Mouse (Mus musculus) olfactory bulb, adult 2 months (tissue): Measurements from ENCODE around the gene Uap1. TPM values are rescaled to one million over a fixed set of nuclear protein-coding genes. Genes with fewer than 3 reads are reported as not detected.

ENCODE experiments used
- H3K27ac ChIP-seq: fragments of 200-500 bp; 2 replicates; pipeline ENCODE4 v1.5.1; 2012; ENCODE audit warnings: low read depth, low read length; ENCODE audit not compliant: insufficient read depth
- H3K4me1 ChIP-seq: fragments of 200-500 bp; 2 replicates; pipeline ENCODE4 v1.6.1; 2012; ENCODE audit warnings: low read length; ENCODE audit not compliant: control insufficient read depth, insufficient read depth
- H3K4me3 ChIP-seq: fragments of 200-500 bp; 2 replicates; pipeline ENCODE4 v1.5.1; 2012; ENCODE audit warnings: mild to moderate bottlenecking, low read depth, low read length, moderate library complexity; ENCODE audit not compliant: insufficient read depth
- CTCF ChIP-seq: fragments of 200-500 bp; IDR thresholded peaks from 2 replicates; pipeline ENCODE4 v1.5.1; 2012; ENCODE audit warnings: low read depth, mild to moderate bottlenecking, low read length, moderate library complexity; ENCODE audit not compliant: insufficient read depth
- POLR2A ChIP-seq: fragments of 200-500 bp; IDR thresholded peaks from 2 replicates; pipeline ENCODE4 v1.6.1; 2012; ENCODE audit warnings: mild to moderate bottlenecking, low read depth, low read length, moderate library complexity; ENCODE audit not compliant: insufficient read depth
- WGBS: fragments of 180-500 bp; shearing (Covaris S2); methylation state at CpG from one replicate; pipeline ENCODE4 v1.1.7; 2018; 5-methylcytosine and 5-hydroxymethylcytosine counted together
- polyA plus RNA-seq: library from polyadenylated mRNA; stranded (reverse); fragments of >200 nt; gene quantifications from 2 replicates; pipeline ENCODE4 v1.2.4, GENCODE M21; 2012; ENCODE audit warnings: low replicate concordance; ENCODE audit not compliant: missing spikeins, insufficient read depth, insufficient read length

Uap1 gene
- polyA plus RNA-seq: not detected in 2 replicates

- H3K4me3 ChIP-seq: peak within 1 kb of the TSS; percentile 85
- TF ChIP-seq POLR2A (peak; percentile 67; the same call in 1 of the 2 replicates), CTCF (peak; percentile 46; the same call in 1 of the 2 replicates)
- H3K4me1 ChIP-seq: 0 out of 2 replicates have a peak, but pooled peaks cover 3% of the 10 kb centered on the region
- H3K27ac ChIP-seq: peak within 1 kb of the TSS; percentile 44
- WGBS: 1% methylated on average over 52 of the region's 52 CpGs
Observed at GRCm38 (mm10) chr1:170174814-170175332, at the start of gene Uap1. TSS of gene Uap1 (minus strand) at chr1:170174957.

GRCm38 (mm10) chr1:170223276-170223675 is 48.5 kb upstream of the Uap1 start:
- WGBS: 72% methylated on average over 2 of the region's 2 CpGs
- no peak for TF ChIP-seq POLR2A
- no peak for TF ChIP-seq CTCF
- no peak overlapping the region for H3K4me3 ChIP-seq
- H3K4me1 ChIP-seq: no peaks in the 10 kb centered on the region
- no peak overlapping the region for H3K27ac ChIP-seq

- Histone ChIP-seq H3K27ac (no peak overlapping the region), H3K4me1 (no peaks in the 10 kb centered on the region), H3K4me3 (no peak overlapping the region)
- TF ChIP-seq POLR2A: no peak
- no peak for TF ChIP-seq CTCF
Observed at GRCm38 (mm10) chr1:170220351-170220750, 45.6 kb upstream of the Uap1 start.

- WGBS: 83% methylated on average over 6 of the region's 6 CpGs
- Histone ChIP-seq H3K4me3 (no peak overlapping the region), H3K4me1 (peaks cover 2% of the 10 kb centered on the region; the same call in 1 of the 2 replicates), H3K27ac (no peak overlapping the region)
- TF ChIP-seq POLR2A (no peak), CTCF (no peak)
Observed at GRCm38 (mm10) chr1:170218091-170218884, 43.5 kb upstream of the Uap1 start.

- Histone ChIP-seq H3K4me3 (no peak overlapping the region), H3K27ac (no peak overlapping the region), H3K4me1 (peaks cover 4% of the 10 kb centered on the region; the same call in 1 of the 2 replicates)
- 70% methylated on average over 3 of the region's 3 CpGs for WGBS
- no peak for TF ChIP-seq CTCF
- no peak for TF ChIP-seq POLR2A
Observed at GRCm38 (mm10) chr1:170215590-170215989, 40.8 kb upstream of the Uap1 start.

- Histone ChIP-seq H3K4me3 (peak within 1 kb of the TSS; percentile 89), H3K27ac (peak within 1 kb of the TSS; percentile 50; the same call in 1 of the 2 replicates), H3K4me1 (peaks cover 4% of the 10 kb centered on the region; the same call in 1 of the 2 replicates)
- TF ChIP-seq CTCF: no peak
- TF ChIP-seq POLR2A: peak; percentile 64; the same call in 1 of the 2 replicates
- WGBS: under 1% methylated on average over 70 of the region's 70 CpGs
Observed at GRCm38 (mm10) chr1:170214757-170215522, 40.2 kb upstream of the Uap1 start, which contains the start of gene Uhmk1. TSS of gene Uhmk1 (minus strand) at chr1:170215397.

GRCm38 (mm10) chr1:170214383-170214756 is 39.6 kb upstream of the Uap1 start:
- 23% methylated on average over 7 of the region's 7 CpGs for WGBS
- H3K4me3 ChIP-seq: peak overlapping the region; percentile 89
- H3K4me1 ChIP-seq: peaks cover 4% of the 10 kb centered on the region; the same call in 1 of the 2 replicates
- TF ChIP-seq POLR2A: no peak
- no peak for TF ChIP-seq CTCF
- no peak overlapping the region for H3K27ac ChIP-seq

- Histone ChIP-seq H3K4me3 (no peak overlapping the region), H3K27ac (no peak overlapping the region), H3K4me1 (peaks cover 4% of the 10 kb centered on the region; the same call in 1 of the 2 replicates)
- WGBS: 93% methylated on average over 10 of the region's 10 CpGs
- TF ChIP-seq CTCF: no peak
- TF ChIP-seq POLR2A: no peak
Observed at GRCm38 (mm10) chr1:170213181-170213879, 38.6 kb upstream of the Uap1 start.
